Mouse (Mus musculus) layer of hippocampus, adult 11-12 months (tissue): ENCODE measurements at regions not wholly inside any gene's neighbourhood (a gene's known extent, or its start where the extent isn't known, plus 50 kb on each side); places are given as distances from the start of the nearest gene placed in this dataset.

Experiments
- DNase-seq: peaks from one replicate; pipeline ENCODE4 v3.0.0; 2022; ENCODE audit warnings: low spot score

DNA sequence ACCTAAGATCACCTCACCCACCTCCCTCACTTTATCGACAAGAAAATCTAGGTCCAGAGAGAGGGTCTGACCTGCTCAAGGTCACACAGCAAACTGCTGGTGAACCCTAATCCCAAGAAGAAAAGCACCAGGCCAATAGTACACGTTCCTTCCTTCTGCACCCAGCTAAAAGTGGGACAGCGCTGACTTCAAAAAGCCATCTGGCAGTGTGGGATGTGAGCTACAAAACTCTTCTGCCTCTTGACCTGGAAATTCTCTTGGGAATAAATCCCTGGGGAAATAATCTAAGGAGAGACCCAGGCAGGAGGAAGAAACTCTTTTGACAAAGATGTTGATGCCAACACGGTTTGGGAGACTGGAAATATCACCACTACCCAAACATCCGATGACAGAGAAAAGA lies 175.4 kb downstream of the Cct6b start:
- DNase-seq: no peak

GRCm38 (mm10) chr11:82579841-82580415 lies 184.2 kb downstream of the Cct6b start:
- DNase-seq: peak; percentile 50

DNA sequence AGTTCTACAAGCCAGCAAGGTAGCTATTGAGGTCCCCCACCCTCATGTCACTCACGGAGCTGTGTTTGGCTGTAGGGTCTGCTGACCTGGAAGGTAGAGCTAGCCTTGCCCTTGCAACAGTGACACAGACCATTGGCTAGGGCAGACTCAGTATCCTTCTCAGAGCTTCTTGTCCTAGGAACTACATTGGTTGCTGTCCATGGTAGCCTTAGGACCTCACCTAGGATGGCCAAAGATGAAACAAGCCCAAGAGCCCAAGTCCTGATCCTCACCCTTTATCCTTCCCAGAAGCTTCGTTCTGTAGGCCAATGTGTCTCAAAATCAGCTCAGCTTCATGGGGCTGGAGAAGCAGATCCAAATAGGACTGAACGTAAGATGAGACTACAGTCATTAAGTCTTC lies 187.3 kb downstream of the Tmem132e start:
- no peak for DNase-seq

GRCm38 (mm10) chr11:82573126-82573525 lies 184.4 kb downstream of the Tmem132e start:
- no peak for DNase-seq

DNA sequence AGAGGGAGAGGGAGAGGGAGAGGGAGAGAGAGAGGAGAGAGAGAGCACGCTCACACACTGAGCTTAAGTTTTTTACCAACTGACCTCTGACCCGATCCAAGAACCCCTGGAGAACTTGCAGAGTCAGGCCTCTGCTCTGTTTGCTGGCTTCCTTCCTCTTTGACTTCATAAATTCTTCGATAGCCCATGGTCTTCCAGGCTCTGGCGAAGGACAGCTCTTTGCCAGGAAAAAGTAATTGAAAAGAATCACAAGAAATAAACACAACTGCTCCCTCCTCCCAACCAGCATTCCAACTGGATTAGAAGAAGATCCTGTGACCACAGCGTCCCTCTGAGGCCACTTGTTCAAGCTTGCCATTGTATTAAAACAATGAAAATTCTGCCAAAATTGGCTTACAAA lies 182.8 kb downstream of the Tmem132e start:
- no peak for DNase-seq

DNA sequence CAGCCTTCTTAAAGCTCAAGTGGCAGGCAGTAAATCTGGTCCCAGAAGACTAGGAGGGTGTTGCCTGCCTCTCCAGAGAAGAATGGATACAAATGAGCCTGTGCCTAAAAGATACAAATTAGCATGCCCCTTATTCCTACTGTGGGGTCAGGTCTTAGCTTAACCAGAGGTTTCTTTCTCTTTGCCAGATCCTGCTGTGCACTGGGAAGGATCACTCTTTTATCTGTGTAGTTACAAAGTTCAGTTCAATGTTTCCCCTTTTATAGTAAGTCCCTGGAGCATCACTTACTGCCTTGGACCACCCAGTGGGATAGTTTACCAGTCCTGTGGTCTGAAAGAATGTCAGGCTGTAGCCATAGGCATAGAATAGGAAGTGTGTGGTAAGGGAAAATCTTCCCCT lies 181.1 kb downstream of the Tmem132e start:
- no peak for DNase-seq

- DNase-seq: peak; percentile 13
These were observed 179.5 kb downstream of the Tmem132e start for GRCm38 (mm10) chr11:82568219-82568676.

GRCm38 (mm10) chr11:82567014-82567685 lies 178.4 kb downstream of the Tmem132e start:
- DNase-seq: peak; percentile 37

DNA sequence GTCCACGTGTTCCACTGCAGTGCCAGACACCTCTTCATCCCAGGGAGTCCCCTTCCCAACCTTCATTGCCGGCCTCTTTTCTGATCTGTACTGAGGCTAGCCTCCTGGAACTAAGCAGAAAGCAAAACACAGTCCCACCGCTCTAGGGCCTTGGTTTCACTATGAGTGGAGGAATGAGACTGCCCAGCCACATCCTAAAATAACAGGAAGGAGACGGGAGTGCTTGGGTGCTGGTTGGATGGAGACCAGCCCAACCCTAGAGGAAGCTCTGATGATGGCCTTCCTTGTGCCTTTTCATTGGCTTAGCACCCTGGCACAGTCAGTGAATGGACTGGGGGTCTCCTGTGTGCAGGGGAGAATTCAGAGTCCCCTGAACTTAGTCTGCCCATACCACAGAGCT lies 177.4 kb downstream of the Tmem132e start:
- DNase-seq: no peak

GRCm38 (mm10) chr11:82564181-82564580 lies 175.5 kb downstream of the Tmem132e start:
- peak; percentile 44 for DNase-seq

DNA sequence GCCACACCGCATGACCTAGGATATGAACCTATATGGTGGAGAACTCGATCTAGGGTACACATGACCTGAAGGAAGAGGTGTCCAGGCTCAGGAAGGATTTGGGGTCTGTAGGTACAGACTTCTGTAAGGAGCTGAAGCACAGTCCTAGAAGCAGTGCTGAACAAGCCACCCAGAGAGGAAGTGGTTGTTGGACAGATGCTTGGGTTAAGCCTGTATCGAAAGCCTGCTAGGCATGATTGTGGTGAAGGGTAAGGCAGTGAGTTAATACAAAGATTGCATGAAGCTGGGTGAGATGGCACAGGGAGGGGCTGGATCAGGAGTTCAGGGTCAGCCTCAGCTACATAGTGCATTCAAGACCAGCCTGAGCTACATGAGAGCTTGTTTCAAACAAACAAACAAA lies 153.3 kb downstream of the Tmem132e start:
- DNase-seq: no peak

- DNase-seq: no peak
These were observed 152.7 kb downstream of the Tmem132e start for GRCm38 (mm10) chr11:82541376-82541775.

- no peak for DNase-seq
These were observed 149.2 kb downstream of the Tmem132e start for GRCm38 (mm10) chr11:82537931-82538330.

GRCm38 (mm10) chr11:82523200-82523802 lies 134.6 kb downstream of the Tmem132e start:
- no peak for DNase-seq

- DNase-seq: peak; percentile 68
These were observed 132.7 kb downstream of the Tmem132e start for GRCm38 (mm10) chr11:82521383-82521782.

- no peak for DNase-seq
These were observed 130.0 kb downstream of the Tmem132e start for GRCm38 (mm10) chr11:82518691-82519090.

DNA sequence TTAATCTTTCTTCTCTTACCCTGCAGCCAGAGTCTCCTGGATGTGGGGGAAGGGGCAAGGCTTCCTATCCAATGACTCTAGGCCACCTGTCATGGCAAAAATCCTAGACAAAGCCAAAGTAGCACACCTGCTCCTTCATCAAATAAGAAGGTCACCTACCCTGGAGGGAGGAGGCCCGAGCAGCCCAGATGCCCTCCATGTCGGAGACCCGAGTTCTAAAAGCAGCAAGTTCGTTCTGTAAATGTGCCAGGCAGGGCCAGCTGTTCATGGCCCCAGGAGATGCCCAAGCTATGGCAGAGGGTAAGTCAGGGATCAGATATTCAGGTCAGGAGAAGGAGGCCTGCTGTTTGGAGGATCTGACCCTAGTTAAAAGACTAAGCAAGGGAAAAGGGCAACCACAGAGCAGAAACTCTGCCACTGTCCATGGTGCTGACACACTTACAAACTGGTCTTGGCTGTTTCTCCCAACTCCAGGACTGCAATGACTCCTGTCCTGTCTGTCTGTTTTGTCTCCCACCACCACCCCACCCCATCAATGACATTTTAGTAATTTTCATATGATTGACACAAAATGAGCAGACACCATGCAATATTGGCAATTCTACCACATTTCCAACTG lies 125.9 kb downstream of the Tmem132e start:
- DNase-seq: no peak

GRCm38 (mm10) chr11:82508564-82508963 lies 119.9 kb downstream of the Tmem132e start:
- DNase-seq: no peak
